Mouse (Mus musculus): ENCODE data around the gene Mapk6. TPM values are rescaled to one million over a fixed set of nuclear protein-coding genes. Genes with fewer than 3 reads are reported as not detected.

The Mapk6 gene
- polyA plus RNA-seq, 1 experiment from 2014 or later = 184 TPM

DNA sequence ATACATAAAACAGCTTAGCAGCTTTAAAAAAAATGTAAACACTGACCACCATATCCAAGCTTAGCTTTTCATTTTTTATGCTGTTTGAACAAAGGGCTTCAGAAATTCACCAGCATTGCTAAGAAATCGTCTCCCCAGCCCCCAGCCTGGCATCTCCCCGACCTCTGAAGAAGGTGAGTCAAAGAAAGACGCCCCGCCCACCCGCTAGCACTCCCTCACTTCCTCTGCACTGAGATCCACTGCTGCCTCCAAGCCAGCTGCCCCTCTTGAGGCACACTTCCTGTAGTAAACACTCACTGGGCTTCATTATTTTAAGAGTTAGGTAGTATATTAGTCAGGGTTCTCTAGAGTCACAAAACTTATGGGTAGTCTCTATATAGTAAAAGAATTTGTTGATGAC lies 4.4 kb upstream of the Mapk6 start:
- H3K36me3 ChIP-seq = no peaks in the 10 kb centered on the region
- H3K4me1 ChIP-seq = no peaks in the 10 kb centered on the region
- no peak overlapping the region for H3K4me2 ChIP-seq (replicated peaks)
- H3K27ac ChIP-seq = no peak overlapping the region
- 52% methylated on average over 5 of the region's 5 CpGs for WGBS
- no peak for ATAC-seq (ENCODE audit: low FRiP score, low read depth)
- H3K4me3 ChIP-seq = no peak overlapping the region
- no peak overlapping the region for H3K9ac ChIP-seq
- no peaks in the 10 kb centered on the region for H3K27me3 ChIP-seq (replicated peaks)
- H3K9me3 ChIP-seq = no peaks in the 10 kb centered on the region; the same call in 1 of the 2 replicates

DNA sequence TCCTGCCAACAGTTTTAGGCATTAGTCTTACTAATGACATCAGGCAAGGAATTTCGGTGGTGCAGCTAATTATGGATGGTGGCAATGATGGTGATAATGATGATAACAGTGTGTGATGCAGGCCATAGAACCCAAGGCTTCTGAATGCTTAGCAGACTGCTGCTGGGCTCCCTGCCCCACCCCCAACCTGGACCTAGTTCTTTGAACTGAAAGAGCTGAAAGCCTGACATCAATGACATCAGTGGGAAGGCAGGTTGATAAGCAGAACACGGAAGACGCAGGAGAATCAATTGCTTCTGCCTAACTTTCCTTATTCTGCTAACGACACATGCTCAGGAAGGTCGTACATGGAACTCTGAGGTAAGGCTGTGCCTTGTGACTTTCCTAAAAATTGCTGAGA lies 3.4 kb upstream of the Mapk6 start:
- Histone ChIP-seq H3K4me2 (replicated peaks) (no peak overlapping the region), H3K27me3 (replicated peaks) (no peaks in the 10 kb centered on the region), H3K36me3 (no peaks in the 10 kb centered on the region), H3K4me1 (no peaks in the 10 kb centered on the region), H3K9ac (no peak overlapping the region), H3K9me3 (no peaks in the 10 kb centered on the region), H3K4me3 (no peak overlapping the region), H3K27ac (no peak overlapping the region)
- no peak for ATAC-seq (ENCODE audit: low FRiP score, low read depth)
- 60% methylated on average over 5 of the region's 5 CpGs for WGBS

- Histone ChIP-seq H3K9ac (no peak overlapping the region), H3K27me3 (replicated peaks) (no peaks in the 10 kb centered on the region), H3K4me3 (no peak overlapping the region), H3K27ac (no peak overlapping the region), H3K36me3 (no peaks in the 10 kb centered on the region), H3K4me1 (peaks cover 12% of the 10 kb centered on the region; the same call in 1 of the 2 replicates), H3K9me3 (no peaks in the 10 kb centered on the region), H3K4me2 (replicated peaks) (no peak overlapping the region)
- ATAC-seq (ENCODE audit: low FRiP score, low read depth) = no peak
- 92% methylated on average over 9 of the region's 9 CpGs for WGBS
Measured at GRCm38 (mm10) chr9:75411584-75411983, 1.8 kb upstream of the Mapk6 start.

GRCm38 (mm10) chr9:75410868-75411487 lies 1.2 kb upstream of the Mapk6 start:
- ATAC-seq (ENCODE audit: low FRiP score, low read depth) = no peak
- no peak overlapping the region for H3K4me3 ChIP-seq
- WGBS = 64% methylated on average over 6 of the region's 6 CpGs
- H3K9me3 ChIP-seq = no peaks in the 10 kb centered on the region
- peaks cover 18% of the 10 kb centered on the region for H3K4me1 ChIP-seq
- H3K27me3 ChIP-seq (replicated peaks) = no peaks in the 10 kb centered on the region
- H3K36me3 ChIP-seq = no peaks in the 10 kb centered on the region
- no peak overlapping the region for H3K27ac ChIP-seq
- H3K4me2 ChIP-seq (replicated peaks) = no peak overlapping the region; the same call in 1 of the 2 replicates
- H3K9ac ChIP-seq = no peak overlapping the region

DNA sequence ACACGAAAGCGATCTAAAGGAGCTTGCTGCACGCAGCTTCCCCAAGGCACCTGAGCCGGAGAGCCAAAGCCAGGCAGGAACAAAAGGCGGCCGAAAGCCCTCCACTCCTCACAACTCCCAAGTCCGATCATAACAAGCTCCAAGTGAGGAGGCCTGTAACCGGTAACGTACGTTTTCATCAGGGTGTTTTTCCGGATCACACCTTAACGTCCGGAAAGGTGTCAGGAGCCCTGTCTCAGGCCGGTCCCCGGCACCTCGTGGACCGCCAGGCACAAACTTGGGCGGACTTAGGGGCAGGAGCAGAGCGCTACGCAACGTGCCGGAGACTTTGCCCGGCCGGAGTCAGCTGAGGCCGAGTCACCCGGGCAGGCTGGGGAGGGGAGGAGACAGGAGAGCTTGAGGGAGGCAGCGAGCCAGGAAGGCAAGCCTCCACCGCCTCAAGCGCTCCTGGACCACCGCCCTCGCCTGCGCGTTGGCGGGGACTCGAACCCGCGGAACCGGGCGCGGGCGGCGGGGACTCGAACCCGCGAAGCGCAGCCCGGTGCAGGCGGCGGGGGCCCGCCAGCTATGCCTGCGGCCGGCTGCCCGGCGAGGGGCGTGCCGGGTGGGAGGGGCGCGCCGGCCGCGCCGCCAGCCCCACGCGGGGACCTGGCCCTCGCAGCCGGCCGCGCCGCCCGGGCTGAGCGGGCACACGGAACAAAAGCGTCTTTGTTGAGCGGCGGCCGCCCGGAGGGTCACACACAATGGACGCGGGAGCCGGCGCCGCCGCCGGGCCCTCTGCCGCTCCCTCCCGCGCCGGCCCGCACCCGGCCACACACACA lies 564 bp downstream of the Mapk6 start:
- Histone ChIP-seq H3K4me1 (peaks cover 34% of the 10 kb centered on the region), H3K9ac (peak overlapping the region; percentile 90), H3K27me3 (replicated peaks) (no peaks in the 10 kb centered on the region), H3K9me3 (no peaks in the 10 kb centered on the region), H3K27ac (peak overlapping the region; percentile 98), H3K4me2 (replicated peaks) (peak overlapping the region; percentile 74), H3K36me3 (no peaks in the 10 kb centered on the region), H3K4me3 (peak overlapping the region; percentile 96)
- ATAC-seq (ENCODE audit: low FRiP score, low read depth) = peak; percentile 91
- whole genome bisulfite sequencing = under 1% methylated on average over 89 of the region's 90 CpGs

- Histone ChIP-seq H3K9me3 (no peaks in the 10 kb centered on the region), H3K4me1 (peaks cover 40% of the 10 kb centered on the region), H3K9ac (peak overlapping the region; percentile 90), H3K4me2 (replicated peaks) (peak overlapping the region; percentile 74), H3K27me3 (replicated peaks) (no peaks in the 10 kb centered on the region), H3K27ac (no peak overlapping the region), H3K36me3 (no peaks in the 10 kb centered on the region), H3K4me3 (peak overlapping the region; percentile 96)
- 1% methylated on average over 11 of the region's 11 CpGs for WGBS
- no peak for ATAC-seq (ENCODE audit: low FRiP score, low read depth)
Measured at GRCm38 (mm10) chr9:75408204-75408826, 1.5 kb downstream of the Mapk6 start.

DNA sequence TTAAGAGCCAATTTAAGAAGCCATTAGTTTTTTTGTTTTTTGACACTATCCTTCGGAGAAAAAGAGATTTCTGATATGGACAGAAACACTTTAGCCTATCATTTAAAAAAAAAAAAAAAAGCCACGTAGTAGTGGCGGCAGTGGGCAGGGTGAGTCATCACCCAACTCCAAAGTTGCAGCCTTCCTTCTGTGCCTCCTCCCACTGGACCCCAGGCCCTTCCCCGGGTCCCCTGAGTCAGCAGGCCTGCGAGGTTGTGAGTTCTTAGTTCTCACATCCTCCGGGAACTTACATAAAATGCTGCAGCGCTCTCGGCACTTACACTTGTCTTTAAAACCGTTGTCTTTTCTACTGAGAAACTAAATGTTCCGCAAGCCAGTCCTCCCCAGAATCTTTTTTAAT lies 2.0 kb downstream of the Mapk6 start:
- Histone ChIP-seq H3K4me1 (peaks cover 45% of the 10 kb centered on the region), H3K27ac (no peak overlapping the region)
- ATAC-seq (ENCODE audit: low FRiP score, low read depth) = no peak

GRCm38 (mm10) chr9:75406121-75406520 lies 3.7 kb downstream of the Mapk6 start:
- Histone ChIP-seq H3K27ac (no peak overlapping the region), H3K36me3 (no peaks in the 10 kb centered on the region), H3K9me3 (no peaks in the 10 kb centered on the region), H3K9ac (no peak overlapping the region), H3K4me3 (no peak overlapping the region), H3K27me3 (replicated peaks) (no peaks in the 10 kb centered on the region), H3K4me1 (peaks cover 46% of the 10 kb centered on the region), H3K4me2 (replicated peaks) (no peak overlapping the region)
- 88% methylated on average over 2 of the region's 2 CpGs for WGBS
- no peak for ATAC-seq (ENCODE audit: low FRiP score, low read depth)

More for the DNA sequence above, 2.0 kb downstream of the Mapk6 start:
- H3K9me3 ChIP-seq = no peaks in the 10 kb centered on the region
- H3K27me3 ChIP-seq (replicated peaks) = no peaks in the 10 kb centered on the region
- 14% methylated on average over 10 of the region's 10 CpGs for WGBS
- H3K9ac ChIP-seq = peak overlapping the region; percentile 33; the same call in 1 of the 2 replicates
- peak overlapping the region; percentile 74 for H3K4me2 ChIP-seq (replicated peaks)
- H3K4me3 ChIP-seq = peak overlapping the region; percentile 16
- H3K36me3 ChIP-seq = no peaks in the 10 kb centered on the region

DNA sequence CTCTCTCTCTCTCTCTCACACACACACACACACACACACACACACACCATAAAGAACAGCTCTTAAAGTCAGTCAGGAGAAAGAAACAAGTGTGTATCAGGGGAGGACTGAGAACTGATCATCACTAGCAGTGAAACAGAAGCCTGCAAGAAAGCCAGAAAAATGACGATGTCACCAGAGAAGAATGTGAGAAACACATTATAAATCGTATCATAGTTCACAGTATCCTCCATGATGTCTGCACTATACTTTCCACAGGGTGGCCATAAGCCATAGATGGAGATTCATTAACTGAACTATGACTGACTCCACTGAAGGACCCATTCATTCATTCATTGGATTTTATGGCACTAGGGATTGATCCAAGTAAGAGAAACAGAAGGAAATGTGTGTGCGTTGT lies 6.3 kb downstream of the Mapk6 start:
- H3K4me2 ChIP-seq (replicated peaks) = no peak overlapping the region
- H3K27me3 ChIP-seq (replicated peaks) = no peaks in the 10 kb centered on the region
- H3K4me1 ChIP-seq = peaks cover 46% of the 10 kb centered on the region
- no peak for ATAC-seq (ENCODE audit: low FRiP score, low read depth)
- H3K9ac ChIP-seq = no peak overlapping the region
- 69% methylated on average over 3 of the region's 3 CpGs for WGBS
- H3K27ac ChIP-seq = no peak overlapping the region
- H3K4me3 ChIP-seq = no peak overlapping the region
- H3K9me3 ChIP-seq = no peaks in the 10 kb centered on the region
- no peaks in the 10 kb centered on the region for H3K36me3 ChIP-seq

- WGBS = 82% methylated on average over 20 of the region's 20 CpGs
- H3K4me2 ChIP-seq (replicated peaks) = no peak overlapping the region
- H3K9me3 ChIP-seq = no peaks in the 10 kb centered on the region
- no peak overlapping the region for H3K27ac ChIP-seq
- peaks cover 14% of the 10 kb centered on the region for H3K36me3 ChIP-seq
- H3K9ac ChIP-seq = no peak overlapping the region
- H3K27me3 ChIP-seq (replicated peaks) = no peaks in the 10 kb centered on the region
- peaks cover 37% of the 10 kb centered on the region for H3K4me1 ChIP-seq
- no peak for ATAC-seq (ENCODE audit: low FRiP score, low read depth)
- no peak overlapping the region for H3K4me3 ChIP-seq
Measured at GRCm38 (mm10) chr9:75401593-75402504, 8.0 kb downstream of the Mapk6 start.

DNA sequence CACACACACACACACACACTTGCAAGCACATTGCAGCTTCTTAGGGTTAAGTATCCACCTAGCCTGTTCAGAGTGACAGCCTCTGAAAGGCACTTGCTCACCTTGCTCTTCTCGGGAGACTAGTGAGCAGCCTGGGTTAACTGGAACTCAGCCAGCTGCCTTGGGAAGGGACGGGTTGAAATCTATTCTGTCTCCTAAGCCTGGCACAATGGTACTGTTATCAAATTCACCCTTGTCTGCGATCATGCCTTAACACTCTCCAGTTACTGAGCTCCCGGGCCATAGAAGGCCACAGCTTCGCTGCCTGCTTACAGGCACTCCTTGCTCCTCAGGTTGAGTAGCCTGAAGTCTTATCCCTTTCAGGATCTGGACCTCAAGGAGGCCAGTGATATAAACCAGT lies 9.2 kb downstream of the Mapk6 start:
- Histone ChIP-seq H3K9ac (no peak overlapping the region), H3K4me1 (peaks cover 26% of the 10 kb centered on the region), H3K36me3 (peaks cover 26% of the 10 kb centered on the region), H3K27me3 (replicated peaks) (no peaks in the 10 kb centered on the region), H3K4me3 (no peak overlapping the region), H3K27ac (no peak overlapping the region), H3K9me3 (no peaks in the 10 kb centered on the region), H3K4me2 (replicated peaks) (no peak overlapping the region)
- ATAC-seq (ENCODE audit: low FRiP score, low read depth) = no peak
- WGBS = 84% methylated on average over 5 of the region's 5 CpGs
